Mouse (Mus musculus) retina, adult 2 months (tissue): ENCODE measurements at regions not wholly inside any gene's neighbourhood (a gene's known extent, or its start where the extent isn't known, plus 50 kb on each side); places are given as distances from the start of the nearest gene placed in this dataset.

Source experiments
- DNase-seq: peaks from one replicate; pipeline ENCODE4 v3.0.0-alpha.2; 2012; ENCODE audit warnings: low read depth, low spot score

DNA sequence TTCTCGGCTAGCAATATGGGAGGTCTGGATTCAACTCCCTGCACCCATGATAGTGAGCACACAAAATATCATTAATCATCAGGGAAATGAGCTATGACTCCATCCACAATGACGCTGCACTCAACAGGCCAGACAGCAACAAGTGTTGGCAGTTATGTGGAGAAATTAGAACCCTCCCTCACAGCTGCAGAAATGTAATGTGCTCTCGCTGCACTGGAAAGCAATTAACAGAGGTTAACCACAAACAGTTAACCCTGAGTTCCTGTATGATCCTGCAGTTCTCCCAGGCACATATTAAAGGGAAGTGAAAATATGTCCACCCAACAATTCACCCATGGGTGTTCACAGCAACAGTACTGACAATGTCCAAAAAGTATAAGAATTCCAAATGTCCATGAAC is 54.0 kb upstream of the Jade2 start:
- DNase-seq = no peak

DNA sequence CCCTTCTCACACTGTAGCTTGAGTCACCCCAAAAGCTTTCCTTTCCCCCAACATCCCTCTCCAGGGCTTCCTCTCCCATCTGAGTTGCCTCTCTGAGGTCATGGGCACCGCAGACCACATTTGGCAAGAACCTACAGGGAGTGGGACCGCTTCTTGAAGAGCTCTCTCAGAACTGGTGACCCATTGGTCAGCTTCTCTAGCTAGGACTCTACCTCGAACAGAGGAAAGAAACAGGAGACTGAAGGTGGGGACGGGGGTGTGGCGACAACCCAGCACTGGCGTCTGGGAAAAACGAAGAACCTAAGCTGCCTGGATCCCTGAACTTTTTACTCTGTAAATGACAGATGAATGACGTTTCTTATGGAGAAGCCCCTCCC is 51.8 kb upstream of the Cdkn2aipnl start:
- DNase-seq = no peak

DNA sequence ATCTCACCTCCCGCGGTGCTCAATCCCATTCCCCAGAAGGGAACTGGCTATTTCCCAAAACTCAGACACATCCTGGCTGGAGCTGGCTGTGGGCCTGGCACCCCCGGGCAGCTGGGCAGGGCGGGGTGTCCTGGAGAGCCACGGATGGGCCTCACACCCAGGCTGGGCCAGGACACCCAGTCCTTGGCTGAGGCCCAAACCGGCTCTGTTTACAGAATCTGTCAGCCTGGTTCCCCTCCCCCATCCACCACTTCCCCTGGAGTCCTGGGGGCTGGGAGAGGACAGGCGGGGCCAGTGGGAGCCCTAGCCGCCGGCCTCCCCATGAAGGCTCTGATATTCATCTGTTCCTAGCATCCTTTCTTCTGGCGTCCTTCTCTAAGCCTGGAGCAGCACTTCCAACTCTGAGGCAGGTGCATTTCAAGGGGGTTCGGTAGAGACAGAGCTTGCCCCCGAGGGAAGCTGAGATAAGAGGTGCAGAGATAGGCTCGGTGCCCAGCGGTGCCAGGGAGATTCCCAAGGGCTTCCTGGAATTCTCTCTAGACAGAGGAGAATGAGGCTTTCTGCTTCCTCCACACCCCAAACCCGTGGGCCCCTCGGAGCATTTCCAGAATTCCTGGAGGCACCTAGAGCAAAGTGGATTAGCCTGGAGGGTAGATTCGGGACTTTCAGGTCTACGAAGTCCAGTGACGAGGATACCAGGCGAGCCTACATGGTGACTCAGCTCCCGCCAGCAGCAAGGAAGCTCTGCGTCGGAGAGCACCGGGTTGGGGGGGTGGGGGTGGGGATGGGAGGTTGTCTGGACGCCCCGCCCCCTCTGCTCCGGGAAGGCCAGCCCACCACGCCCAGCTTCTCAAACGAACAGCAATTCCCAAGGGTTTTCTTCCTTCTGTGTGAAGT is 51.2 kb upstream of the Cdkn2aipnl start:
- DNase-seq = peak; percentile 32
